Mouse (Mus musculus): ENCODE data around the gene 1600012H06Rik. TPM values are rescaled to one million over a fixed set of nuclear protein-coding genes. Genes with fewer than 3 reads are reported as not detected.

The 1600012H06Rik gene
- total RNA-seq, 4 experiments from 2014 or later, result 11.8 to 17.8 (median 15.4) TPM

Other genes with a start within 250 kb of the 1600012H06Rik start
- gene Thbs2, start 248.9 kb upstream of the 1600012H06Rik start, total RNA-seq (2022), result 1 to 10 TPM; 3.5 to 8.7 (median 5.0) TPM
- gene Wdr27, start within 50 bp of the 1600012H06Rik start, total RNA-seq (2022), result 1 to 10 TPM; 3.7 to 7.1 (median 5.4) TPM
- 10 to 100 TPM; 51.9 to 58.2 (median 55.7) TPM for gene Phf10, start 18.1 kb downstream of the 1600012H06Rik start, total RNA-seq (2022)
- 10 to 100 TPM in 2 of 4 experiments, 1 to 10 TPM in 2; 9.0 to 17.7 (median 12.4) TPM for gene 9030025P20Rik, start 35.3 kb downstream of the 1600012H06Rik start, total RNA-seq (2022)
- 1 to 10 TPM in 1 of 4 experiments, not detected in 3; 1.7 TPM for gene Gm3417, start 35.6 kb downstream of the 1600012H06Rik start, total RNA-seq (2022)
- 1 to 10 TPM; 5.7 to 7.3 (median 7.0) TPM for gene Gm3435, start 67.0 kb downstream of the 1600012H06Rik start, total RNA-seq (2022)
- gene Ermard, start 98.0 kb downstream of the 1600012H06Rik start, total RNA-seq (2022), result 10 to 100 TPM; 66.0 to 96.3 (median 77.0) TPM
- 1 to 10 TPM in 2 of 4 experiments, under 1 TPM in 1, not detected in 1; 0.89 to 3.0 (median 1.6) TPM for gene Tcte3, start 98.3 kb downstream of the 1600012H06Rik start, total RNA-seq (2022)
- gene Gm3448, start 98.4 kb downstream of the 1600012H06Rik start, total RNA-seq (2022), result 10 to 100 TPM in 1 of 4 experiments, 1 to 10 TPM in 3; 7.8 to 10.2 (median 9.7) TPM

Data from layer of hippocampus, adult 8-10 months (tissue).